Mouse (Mus musculus): ENCODE data around the gene Eif2ak4. TPM values are rescaled to one million over a fixed set of nuclear protein-coding genes. Genes with fewer than 3 reads are reported as not detected.

Eif2ak4 gene
- total RNA-seq, 2 experiments from 2014 or later: 20.7 to 22.1 TPM

DNA sequence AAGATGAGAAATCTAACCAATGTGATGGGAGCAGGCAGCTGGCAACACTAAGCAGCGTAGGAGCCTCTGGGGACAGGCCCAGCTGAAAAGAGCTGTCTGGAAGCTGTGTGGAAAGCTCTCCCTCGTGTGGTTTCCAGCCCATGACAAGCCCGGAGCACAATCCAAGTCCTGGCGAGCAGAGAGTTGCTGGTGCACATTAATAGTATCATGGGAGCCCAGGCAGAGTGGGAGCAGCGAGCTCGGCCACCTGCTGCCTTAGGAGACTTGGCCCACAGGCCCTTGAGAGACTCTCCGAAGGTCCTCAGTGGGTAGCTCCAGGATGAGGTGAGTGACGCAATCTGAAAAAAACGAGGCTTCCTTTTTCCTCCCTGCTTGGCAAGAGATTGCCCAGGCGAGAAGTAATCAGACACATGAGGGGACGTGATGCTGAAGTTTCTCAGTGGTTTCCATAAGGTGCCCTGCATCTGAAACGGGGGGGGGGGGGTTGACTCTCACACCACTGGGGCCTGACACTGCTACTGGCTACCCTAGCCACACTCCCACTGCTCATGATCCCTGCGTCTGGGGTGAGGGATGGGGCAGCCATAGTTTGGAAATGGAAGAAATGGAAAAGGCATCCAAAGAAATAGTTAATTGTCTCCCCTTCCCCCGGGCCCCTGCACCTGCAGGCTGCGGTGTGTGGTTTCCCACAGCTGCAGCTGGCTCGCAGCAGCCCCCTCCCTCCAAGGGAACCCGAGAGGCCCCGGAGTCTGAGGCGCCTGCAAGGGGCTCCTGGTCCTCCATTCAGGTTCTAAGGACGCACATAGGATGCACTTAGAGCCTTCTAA, 110.9 kb downstream of the Eif2ak4 start:
- no peak for DNase-seq (ENCODE audit: low spot score in 2 of 2)

DNA sequence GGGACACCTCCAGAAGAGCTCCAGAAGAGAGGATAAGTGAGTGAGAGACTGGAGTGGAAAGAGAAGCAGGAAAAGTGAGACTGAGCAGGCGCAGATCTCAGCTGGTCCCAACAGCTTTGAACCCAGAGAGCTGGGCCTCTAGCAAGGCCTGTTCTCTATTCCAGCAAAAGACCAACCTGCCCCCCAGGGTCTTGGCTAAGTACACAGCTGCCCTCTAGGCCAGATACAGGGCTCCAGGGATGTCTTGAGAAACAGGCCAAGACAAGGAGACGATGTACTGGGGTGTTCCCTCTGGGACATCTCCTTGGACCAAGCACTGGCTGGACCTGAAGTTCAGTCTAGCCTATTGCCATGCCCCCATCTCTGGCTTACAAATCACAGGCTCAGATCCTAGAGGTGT, 111.8 kb downstream of the Eif2ak4 start:
- DNase-seq (ENCODE audit: low spot score in 2 of 2): no peak

DNA sequence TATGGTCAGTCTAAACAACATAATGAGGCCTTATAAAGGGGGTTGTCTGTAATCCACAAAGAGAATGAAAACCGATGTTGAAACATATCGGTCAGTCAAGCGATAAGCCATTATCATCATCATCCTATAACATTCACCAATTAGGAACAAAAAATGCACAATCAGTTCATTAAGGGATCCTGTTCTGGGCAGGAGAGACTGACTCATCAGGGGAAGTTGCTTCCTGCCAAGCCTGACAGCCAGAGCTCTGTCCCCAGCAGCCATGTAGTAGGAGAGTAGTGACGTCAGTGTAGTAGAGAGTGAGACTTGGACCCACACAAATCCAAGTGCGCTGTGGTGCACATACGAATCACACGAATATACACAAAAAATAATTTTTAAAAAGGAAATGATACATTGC, 118.7 kb downstream of the Eif2ak4 start:
- DNase-seq (ENCODE audit: low spot score in 2 of 2): no peak

DNA sequence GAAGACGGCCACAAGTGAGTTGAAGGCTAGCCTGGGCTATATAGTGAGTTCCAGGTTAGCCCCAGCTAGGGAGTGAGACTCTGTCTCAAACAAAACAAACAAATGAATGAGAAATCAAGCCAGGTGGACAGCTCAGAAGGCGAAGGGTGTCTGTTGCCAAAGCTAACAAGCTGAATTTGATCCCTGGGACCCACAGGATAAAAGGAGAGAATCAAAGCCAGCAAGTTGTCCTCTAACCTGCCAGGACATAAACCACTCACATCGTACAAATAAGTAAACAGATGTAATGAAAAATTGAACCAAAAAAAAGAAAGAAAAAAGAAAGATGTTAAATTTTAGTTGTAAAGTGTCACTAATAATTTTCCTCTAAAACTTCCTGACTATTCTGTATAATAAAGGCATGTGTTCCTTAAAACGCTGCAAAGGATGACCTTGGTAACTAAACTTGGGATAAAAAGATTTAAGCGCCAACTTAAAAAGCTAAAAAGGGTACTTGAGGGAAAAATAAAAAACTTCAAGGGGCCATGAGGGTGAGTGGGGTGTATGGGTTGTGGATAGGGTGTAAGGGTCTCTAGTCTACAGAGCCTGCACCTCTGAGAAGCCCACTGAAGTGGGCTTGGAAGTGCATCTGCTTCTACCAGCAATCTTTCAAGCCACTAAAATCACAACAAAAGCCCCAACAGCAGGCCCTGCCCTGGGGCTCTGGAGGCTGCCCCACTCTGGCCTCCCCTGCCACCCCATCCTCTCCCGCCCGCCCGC, 121.4 kb downstream of the Eif2ak4 start:
- no peak for DNase-seq (ENCODE audit: low spot score in 2 of 2)

DNA sequence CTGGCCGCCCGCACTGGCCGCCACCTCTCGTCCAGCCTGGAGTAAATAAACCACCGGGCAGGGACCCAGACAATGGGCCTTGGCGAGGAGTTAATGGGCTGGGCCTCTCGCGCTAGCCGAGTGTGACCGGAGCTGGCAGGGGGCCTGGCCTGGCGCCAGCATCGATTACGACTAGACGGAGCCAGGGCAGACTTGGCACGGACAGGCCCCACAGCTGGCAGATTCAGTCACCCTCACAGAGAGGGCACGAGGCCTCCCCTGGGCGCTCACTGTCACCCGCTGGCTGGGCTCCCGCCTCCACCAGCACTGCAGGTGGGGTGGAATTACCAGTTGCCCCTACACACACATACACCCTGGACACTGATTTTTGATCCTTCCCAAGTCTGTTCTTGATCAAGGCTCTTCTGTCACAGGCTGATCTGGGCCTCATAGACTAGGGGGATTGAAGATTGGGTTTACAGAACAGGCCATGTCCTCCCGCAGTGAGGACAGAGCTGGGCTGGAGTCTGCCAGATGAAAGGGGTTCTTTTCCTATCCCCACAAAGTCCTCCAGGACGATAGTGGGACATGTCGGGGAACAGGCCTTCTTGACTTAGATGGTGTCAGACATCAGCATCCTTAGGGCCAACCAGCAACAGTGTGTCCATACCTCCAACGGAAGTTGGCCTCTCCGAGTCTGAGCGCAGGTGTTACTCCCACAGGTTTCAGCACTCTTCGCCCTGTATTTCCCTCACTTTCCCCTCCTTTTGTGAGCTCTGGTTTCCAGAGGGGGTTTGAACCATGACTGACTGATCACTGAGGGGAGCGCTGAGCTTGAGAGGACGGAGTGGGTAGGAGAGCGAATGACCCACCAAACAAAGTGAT, 122.3 kb downstream of the Eif2ak4 start:
- DNase-seq (ENCODE audit: low spot score in 2 of 2): peak; percentile 72 to 89

DNA sequence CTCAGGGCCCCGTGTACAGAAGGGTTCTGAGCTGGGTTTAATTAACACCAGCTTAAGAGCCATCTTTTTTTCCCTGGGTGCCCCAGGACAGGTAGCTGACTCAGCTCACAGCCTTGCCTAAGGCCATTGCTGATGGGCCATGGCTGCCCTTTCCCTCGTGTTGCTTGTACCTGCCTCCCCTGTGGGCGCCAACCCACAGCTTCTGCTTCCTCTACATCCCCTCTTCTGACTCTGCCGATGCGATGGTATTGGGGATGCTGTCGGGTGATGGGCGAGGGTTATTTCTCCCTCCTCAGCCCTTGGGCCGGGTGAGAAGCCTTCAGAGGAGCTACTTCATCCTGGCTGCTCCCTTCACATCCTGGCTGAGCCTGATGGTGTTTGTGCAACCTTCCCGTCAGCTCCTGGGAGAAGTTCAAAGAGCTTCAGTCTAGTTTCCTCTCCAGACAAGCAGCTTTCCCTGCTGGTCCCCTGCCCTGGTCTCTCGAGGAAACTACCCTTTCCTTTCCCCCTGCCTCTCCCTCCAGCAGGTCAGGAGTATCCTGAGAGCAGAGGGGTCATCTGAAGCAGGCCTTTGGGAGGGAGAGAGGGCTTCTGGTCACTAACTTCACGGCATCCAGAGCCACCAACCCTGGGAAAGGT, 123.5 kb downstream of the Eif2ak4 start:
- DNase-seq (ENCODE audit: low spot score in 2 of 2): no peak

DNA sequence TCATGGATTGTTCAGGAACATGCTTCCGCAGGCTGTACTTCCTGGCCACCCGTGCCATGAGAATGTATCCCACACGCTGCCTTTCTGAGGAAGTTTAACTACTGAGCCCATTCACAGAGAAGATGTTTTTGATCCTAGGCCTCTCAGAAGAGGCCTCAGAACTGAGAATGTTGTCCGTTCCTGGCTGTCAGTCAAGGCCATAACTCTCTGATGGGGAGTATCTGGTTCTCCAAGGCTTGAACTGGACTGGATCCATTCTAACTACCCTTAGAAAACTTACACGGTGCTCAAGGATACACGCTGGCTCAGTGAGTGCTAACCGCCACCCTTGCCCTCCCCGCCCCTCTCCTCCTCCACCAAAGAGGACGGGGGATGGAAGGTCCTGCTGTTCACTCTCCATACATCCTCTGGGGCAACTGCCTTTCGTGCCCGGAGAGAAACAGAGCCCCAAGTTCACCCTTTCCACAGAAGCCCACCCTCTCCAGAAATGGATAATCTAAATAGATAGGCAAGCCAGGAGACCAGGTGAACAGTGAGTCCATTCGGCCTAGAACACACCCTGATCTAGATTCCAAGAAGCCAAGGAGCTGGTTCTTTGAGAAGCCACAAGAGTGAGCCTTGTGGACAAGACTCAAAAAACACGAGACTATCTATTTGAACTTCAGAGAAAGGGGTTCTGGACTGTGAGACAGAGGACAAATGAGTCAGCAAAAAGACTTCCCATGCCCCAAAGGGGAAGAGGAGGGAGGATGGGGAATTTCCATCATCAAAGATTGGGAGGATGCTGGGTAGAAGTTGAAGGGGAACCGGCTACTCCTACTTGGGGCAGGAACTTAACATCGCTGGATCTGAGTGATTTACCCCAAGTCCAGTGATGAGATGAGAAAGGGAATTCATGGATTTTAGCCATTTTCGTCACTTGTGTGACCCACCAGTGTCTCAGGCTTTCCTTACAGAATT, 124.3 kb downstream of the Eif2ak4 start:
- DNase-seq (ENCODE audit: low spot score in 2 of 2): no peak

DNA sequence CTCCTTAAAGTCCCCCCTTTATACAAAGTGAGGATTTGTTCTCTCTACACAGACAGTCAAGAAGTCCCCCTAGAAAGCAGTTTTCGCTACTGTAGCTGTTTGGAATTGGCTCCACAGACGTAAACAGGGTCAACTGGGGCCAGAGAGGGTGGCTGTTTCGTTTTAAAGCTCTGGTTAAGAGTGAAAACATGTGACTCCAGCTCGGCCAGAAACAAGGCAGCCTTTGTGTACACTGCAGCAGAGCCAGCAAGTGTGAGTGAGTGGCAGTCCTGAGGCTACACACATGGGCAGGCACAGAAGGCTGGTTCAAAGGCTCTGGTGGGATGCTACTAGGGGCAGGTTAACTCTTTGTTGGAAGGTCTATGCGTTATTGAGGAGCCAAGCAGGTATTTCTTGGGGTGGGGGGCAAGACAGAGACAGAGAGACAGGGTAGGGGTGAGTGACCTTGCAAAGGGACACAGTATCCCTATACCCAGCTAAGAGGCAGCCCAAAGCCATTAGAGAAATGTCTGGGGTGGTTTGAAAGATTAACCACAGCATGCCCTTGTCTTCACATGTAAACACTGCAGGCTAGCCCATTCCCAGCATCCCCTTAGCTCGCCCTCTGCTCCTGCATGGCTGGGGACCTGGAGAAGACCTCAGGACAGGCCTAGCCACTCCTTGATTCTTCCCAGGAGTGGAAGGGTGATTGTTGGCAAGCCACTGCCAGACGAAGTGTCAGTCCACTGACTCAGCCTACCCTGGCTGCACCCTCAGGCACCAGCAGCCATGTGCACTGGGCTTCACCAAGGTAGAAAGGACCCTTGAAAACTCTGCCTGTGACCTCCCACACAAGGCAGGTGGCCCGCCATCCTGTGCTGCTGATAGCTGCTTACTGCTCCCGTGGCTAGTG, 131.9 kb downstream of the Eif2ak4 start:
- peak; percentile 16 to 47 for DNase-seq (ENCODE audit: low spot score in 2 of 2)

DNA sequence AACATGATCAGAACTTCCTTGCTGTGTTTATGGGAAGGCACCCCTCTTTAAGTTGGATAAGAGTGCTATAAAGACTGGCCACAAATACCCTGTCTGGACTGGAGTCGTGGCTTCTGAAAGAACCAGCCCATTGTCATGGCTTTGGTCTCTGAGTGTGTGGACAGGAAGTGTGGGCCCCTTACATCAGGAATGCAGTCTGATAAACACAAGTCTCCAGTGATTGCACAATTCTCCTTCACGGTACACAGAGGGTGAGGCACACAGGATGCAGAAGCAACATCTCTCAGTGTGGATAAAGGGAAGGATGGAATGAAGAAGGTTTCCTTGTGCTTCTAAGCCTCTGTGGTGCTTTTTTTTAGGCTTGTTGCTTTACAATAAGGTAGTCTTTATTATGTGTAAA, 133.8 kb downstream of the Eif2ak4 start:
- DNase-seq (ENCODE audit: low spot score in 2 of 2): no peak

DNA sequence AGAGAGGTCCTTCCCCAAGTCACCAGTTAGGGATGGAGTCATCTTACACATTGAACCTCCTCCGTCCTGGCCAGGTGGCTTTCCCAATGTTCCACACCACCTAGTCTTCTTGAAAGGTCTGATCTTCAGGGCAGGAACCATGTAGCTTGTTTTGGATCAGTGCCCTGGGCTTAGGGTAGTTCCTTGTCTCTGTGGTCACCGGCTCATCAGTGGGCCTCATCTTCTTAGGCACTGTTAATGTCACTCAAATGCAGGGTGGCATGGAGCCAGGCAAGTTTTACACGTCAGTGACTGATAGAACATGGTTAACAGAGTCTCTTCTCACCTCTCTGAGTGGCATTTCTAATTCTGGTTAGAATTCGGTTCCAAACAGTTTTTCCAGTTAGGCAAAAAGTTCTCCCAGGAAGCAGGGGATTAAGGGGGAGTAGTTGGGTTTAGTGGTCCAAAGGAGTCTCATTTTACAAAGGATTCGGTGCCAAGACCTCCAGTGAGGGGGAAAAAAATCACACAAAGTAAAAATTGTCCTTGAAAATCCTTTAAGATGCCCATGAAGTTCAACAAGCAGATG, 134.8 kb downstream of the Eif2ak4 start:
- DNase-seq (ENCODE audit: low spot score in 2 of 2): no peak

DNA sequence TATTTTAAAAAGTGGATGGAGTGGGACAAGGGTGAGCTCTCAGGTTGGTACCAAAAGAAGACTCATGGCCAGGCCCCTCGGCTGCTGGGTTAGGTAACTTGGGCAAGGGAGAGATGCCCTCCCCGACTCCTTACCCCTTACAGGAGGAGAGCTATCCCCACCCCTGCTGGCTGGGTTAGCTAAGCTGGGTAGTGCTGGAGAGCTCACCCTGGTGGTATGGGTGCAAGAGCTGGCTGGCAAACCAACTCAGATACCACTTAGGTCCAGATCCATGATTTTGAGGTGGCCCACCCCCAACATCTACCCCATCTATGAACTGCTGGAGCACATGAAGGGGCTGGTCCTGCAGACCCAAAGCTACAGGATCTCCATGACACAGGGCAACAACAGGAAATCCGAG, 136.4 kb downstream of the Eif2ak4 start:
- DNase-seq (ENCODE audit: low spot score in 2 of 2): no peak

Other genes with a start within 250 kb of the Eif2ak4 start
- 1 to 10 TPM in 1 of 2 experiments, under 1 TPM in 1; 0.68 to 1.2 TPM for gene Fsip1, start 131.7 kb upstream of the Eif2ak4 start, total RNA-seq (2021)
- gene Gpr176, start 15.2 kb upstream of the Eif2ak4 start, total RNA-seq (2021): 10 to 100 TPM; 10.8 to 12.0 TPM
- 100 to 1,000 TPM; 184 to 191 TPM for gene Srp14, start 91.1 kb downstream of the Eif2ak4 start, total RNA-seq (2021)
- 1 to 10 TPM; 1.2 to 2.8 TPM for gene Bmf, start 161.1 kb downstream of the Eif2ak4 start, total RNA-seq (2021)
- 1 to 10 TPM; 2.4 TPM for gene Bub1b, start 209.6 kb downstream of the Eif2ak4 start, total RNA-seq (2021)